Mouse (Mus musculus) monocyte, adult 5-6 weeks (primary cell): ENCODE data around the gene Atp11a. TPM values are rescaled to one million over a fixed set of nuclear protein-coding genes. Genes with fewer than 3 reads are reported as not detected.

Experiments
- ATAC-seq: fragments of 153-309, 156-312 bp; replicated peaks from 2 replicates; pipeline ENCODE4 v1.8.0; 2017; ENCODE audit warnings: mild to moderate bottlenecking; ENCODE audit not compliant: low TSS enrichment, insufficient number of reproducible peaks, severe bottlenecking, poor library complexity, low FRiP score
- total RNA-seq: library from RNA; stranded (forward); fragments of 200-1000, 200-491, 200-594 nt; gene quantifications from 3 replicates; pipeline ENCODE4 v1.2.3, GENCODE M21; 2017

The Atp11a gene
- total RNA-seq: 14.4 to 19.7 TPM (median 18.2 TPM) in 3 replicates

DNA sequence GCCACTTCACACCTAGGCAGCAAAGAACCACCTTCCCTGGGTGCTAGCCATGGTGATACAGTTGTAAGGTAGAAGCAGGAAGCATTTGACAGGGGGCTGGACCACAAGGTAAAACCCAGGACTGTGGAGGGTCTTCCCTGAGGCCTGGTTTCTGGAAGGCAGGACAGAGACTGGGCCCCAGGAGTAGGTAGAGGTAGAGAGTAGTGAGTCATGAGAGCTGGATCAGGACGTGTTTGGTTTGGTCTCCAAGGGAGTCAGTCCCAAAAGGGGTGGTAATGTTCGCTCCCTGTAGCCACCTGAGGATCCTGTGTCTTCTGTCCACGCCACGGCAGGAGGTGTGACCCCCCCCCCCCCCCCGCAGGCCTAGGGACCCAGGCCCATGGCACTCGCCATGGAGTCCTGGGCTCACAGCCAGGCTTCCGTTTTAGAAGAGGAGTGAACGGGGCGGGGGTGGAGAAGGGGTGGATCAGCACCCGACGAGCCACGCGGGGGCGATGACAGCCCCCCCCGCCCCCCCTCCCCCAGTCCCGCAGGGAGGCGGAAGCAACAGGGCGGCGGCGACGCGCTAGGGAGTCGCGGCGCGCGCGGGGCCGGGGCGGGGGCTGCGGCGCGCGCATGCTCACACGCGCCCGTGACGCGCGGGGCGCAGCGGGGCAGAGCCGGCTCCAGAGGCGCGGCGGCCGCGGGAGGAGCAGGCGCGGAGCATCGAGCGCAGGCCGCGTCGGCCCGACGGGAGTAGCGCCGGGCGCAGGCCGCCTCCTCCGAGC lies at the start of gene Atp11a:
Gene Atp11a, plus strand, starts transcription at position 624 of the 767 bp plus-strand sequence.
- ATAC-seq: peak; percentile 18

DNA sequence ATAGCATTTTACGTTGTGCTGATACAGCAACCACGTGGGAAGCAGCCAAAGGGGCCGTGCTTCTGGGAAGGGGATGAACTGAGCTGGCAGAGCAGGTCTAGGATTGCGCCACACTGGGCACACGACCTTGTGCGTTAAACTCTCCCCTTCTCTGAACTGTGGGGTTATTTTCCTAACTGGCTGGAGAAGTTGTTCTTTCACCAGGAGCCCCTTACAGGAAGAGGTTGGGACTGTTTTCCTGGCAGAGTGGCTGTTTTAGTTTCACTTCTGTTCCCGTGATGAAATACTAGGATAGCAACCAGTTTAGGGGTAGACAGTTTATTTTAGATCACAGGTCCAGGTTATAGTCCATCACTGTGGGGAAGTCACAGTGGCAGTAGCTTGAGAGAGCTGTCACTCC lies 45.2 kb upstream of the Atp11a start:
- no peak for ATAC-seq

DNA sequence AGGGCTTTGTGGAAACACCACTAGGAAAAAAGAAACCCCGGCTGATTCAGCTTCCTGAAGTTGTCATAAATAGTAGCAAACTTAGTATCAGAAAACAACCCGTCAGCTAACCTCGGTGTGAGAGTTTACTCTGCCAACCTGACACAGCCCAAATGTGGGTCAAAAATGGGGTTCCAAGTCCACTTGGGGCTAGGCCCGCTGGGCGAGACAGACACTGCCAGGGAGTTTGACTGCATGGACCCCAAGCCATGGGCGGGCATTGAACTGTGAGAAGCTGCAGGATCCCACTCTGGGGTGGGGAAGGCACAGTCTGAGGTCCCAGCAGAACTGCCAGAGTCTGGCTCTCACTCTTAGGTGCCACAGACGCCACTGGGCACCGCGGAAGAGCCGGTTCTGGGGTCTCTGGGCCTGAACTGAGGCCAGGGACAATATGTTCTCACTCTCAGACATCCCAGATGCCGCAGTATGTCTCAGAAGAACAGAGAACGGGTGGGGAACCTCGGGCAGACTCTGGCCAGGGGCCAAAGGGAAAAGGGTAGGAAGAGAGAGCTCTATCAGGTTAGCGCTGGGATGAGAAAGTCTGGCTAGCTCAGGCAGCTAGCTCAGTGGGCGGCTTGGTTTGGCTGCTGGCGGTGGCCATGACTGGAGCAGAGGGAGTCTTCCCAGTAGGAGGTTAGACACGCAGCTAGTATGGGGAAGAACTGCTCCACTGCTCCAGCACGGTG lies 40.8 kb upstream of the Atp11a start:
- ATAC-seq: no peak

DNA sequence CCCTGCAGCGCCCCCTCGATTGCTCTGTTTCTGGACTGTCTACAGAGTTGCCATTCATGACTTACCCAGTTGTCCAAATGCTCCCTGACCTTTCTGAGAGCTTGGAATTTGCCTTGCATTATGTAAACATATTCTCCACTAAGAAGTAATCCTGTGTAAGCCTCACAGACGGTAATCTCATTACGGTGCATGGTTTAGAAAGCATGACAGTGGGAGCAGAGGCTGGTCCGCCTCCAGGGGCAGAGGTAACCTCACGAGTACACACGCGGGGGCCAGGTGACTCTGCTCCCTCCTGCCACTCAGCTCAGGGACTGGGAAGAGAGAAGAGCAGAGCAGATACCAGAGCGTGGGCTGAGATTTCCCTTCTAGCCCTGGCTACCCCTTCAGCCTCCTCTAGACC lies 37.7 kb upstream of the Atp11a start:
- ATAC-seq: no peak

DNA sequence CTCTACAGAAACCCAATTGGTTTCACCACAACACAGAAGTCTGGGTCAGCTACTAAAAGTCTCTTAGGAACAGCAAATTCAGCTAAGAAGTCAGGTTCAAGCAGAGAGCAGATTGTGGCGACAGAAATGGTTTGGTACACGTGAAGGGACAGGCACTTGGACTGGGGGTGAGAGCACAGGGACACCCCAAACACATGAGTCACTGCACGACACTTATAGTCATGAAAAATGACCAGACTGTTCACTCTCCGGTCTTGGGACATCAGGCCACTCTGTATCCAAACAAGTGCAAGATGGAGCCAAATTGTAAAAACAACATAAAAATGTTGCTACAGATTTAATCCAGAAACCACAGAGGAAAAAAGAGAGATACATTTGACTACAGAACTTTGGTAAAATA lies 28.2 kb upstream of the Atp11a start:
- ATAC-seq: no peak

DNA sequence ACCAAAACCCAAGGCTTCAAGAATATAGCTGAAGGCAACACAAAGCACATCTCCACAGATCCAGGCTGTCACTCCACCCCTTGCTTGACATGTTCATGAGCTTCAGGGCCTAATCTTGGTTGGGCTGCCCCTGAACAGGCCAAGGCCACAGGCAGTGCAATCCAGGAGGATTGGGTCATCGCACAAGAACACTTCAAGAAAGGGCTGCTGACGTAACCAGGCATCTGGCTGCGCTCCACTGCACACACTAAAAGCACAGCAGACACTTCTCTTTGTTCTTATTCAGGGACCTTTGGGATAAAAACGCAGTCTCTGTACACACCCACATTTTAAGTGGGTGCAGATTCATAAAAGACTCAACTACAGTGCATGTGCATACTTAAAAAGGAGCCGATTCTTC lies 26.0 kb upstream of the Atp11a start:
- ATAC-seq: no peak

DNA sequence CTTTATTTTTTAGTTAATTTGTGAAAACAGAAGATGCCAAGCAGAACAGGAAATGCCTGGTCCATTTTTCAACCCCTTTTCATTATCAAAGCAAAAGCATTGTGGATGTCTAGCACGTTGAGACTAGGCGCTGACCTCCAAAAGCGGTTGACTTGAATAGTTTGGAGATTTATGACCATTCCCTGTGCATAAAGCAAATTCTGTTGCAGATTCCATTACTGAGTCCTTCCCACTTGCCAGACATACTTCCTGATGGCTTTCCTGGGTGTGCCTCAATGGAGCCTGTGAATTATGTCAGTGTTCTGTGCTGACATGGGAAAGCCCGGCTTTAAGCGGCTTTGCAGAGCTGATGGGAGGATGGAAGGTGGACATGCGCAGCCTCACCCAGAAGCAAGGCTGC lies 24.4 kb upstream of the Atp11a start:
- no peak for ATAC-seq

DNA sequence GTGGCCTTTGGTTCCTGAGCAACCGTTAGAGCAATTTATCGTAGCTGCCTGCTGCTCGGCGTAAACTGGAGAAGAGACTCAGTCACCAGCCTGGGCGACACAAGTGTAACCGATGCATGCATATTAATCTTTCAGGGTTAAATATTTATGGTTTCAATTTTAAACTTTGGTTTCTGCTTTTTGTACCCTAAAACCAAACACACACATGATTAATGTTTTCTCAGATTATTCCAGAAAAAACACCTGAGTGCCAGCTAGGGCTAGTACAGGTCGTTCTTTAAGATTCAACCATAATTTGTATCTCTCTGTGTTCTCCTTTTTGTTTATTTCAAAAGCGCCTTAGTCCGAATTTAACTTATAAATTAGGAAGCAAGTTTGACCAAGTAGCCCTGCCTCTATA lies 17.7 kb upstream of the Atp11a start:
- ATAC-seq: no peak

DNA sequence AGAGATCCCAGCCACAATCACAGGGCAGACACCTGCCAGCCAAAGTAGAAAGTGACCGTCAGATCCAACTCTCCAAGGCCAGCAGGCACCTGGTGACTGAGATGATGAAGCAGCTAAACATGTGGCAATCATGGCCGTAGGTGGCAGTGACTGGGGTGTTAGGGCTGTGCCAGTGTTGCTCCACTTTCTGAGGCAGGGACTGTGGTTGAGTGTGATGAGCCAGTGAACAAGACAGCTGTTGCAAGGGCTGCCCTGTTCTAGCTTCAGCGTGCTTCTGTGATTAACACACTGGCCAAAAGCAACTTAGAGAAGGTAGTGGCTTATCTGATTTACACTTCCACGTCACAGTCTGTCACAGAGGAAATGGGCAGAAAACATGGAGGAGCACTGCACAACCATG lies 13.4 kb upstream of the Atp11a start:
- no peak for ATAC-seq

DNA sequence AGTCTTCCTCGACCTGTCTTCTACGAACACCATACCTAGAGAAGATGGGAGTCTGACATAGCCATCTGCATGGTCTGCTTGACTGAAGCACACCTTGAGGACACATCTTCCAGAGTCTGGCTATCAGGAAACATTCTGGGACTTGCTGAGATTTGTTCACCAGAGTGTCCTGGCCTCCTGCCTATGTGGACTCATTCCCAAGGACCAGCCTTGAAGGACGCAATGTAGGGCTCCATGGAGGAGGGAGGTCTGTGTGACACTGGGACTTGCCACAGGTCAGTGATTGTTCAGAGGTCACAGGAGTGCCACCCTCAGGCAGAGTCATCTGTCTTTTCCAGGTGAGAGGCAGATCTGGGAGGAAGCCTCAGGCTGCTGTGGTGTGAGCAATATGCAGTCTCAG lies 8.6 kb upstream of the Atp11a start:
- ATAC-seq: no peak

DNA sequence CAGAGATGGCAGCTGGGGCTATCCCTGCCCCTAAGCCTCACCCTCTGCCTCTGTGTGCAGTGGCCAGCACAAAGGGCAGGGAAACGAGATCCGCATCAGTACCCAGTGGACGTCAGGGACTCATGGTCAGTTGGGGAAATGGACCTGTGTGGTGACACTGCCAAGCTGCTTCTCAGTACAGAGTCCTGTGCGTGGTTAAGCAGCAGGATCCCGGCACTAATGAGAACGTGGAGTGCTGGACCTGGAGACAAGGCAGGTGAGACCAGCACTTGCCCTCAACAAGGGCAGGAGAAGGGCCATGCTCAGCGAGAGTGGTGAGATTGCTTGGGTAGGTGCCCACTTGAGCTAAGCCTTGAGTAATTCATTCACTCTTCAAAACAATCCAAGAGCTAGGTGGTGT lies 7.7 kb upstream of the Atp11a start:
- ATAC-seq: no peak

DNA sequence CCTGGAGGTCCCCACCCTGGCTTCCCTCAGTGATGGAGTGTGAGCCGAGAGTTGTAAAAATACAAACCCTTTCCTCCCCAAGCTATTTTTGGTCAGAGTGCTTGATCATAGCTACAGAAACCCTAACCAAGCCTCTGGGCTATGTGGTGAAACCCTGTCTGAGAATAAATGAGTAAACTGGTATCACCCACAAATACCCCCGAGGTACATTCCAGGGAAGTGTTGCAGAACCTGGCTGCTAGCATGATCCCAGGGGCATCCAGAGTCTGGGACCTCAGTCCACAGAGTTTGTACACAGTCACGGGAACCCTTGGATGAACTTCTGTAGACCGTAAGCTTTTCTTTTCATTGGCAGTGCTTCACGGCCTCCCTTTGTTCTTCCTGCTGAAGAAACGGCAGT lies 3.8 kb upstream of the Atp11a start:
- no peak for ATAC-seq

DNA sequence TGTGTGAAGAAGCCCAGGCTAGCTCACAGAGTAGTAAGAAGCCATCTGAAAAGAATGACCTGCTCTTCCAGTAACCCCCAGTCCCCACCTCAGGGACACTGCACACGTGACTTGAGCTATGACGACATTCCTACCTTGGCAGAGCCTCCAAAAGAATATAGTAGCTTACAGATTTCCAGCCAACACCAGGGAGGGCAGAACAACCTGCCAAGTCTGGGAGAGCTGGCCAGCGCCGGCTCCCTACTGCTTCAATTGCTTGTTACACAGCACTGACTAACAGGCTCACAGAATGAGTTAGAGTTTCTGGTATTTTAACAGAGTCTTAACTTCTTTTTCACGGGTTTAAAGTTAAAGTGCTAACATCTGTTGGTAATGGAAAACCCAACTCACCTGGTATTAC lies 2.7 kb upstream of the Atp11a start:
- no peak for ATAC-seq

DNA sequence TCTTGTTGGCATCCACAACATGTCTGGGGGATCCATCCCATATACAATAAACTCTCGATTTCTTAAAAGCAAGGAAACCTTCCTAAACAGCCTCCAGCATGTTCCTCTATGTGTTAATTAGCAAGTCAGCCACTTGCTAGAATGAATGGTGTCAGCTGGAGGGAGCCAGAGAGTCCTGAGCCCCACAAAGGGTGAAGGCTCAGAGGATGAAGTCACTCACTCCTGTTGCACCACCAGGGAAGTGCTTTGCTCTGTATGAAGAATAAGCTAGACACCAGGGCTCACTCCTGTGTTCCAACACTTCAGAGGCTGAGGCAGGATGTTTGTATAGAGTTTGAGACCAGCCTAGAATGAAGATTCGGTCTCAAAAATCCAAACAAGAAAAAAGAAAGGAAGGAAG lies 1.5 kb upstream of the Atp11a start:
- ATAC-seq: no peak

DNA sequence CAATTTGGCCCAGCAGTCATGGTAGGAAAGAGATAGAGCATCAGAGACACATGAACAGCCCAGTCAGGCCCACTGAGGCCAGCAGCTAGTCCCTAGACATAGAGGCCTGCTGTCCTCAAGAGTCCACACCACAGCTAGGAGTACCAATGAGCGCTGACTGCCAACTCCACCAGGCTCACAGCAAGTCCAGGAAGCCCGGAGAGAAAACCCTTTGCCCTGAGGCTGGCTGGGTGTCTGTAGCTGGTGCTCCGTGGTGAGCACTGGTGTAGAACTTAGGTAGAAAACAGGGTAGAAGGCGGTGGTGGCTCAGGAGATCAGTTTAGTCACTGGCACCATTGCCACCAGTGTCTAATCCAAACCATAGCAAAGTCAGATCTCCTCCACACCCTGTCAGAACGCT lies 988 bp upstream of the Atp11a start:
- ATAC-seq: no peak

DNA sequence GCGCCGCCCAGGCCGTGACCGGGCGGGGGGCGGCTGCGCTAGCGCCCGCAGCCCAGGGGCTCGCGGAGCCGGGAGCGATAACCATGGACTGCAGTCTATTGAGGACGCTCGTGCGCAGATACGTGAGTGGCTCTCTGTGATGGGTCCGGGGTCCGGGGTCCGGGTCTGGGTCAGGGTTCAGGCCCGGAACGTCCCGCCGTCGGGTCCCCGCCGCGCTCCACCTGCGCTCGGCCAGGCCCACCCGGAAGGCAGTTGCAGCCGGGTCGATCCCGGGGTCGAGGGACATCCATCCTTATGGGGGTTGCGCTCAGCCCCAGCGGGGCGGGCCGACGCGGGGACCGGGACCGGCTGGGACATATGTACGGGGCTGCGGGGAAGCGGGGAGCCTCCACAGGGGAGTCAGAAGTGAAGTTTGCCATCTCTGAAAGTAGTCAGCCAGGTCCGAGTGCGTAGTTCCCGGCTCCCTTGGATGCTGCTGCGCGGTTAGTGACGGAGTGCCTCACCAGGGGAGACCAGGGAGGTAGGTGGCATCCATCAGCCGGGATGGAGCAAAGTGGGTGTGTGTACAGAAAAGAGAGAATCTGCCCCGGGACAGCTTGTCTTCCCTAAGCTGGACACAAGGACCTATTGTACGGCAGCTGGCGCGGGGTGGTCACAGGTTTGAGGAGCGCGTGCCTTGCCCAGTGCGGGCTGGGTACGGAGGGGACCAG lies 572 bp downstream of the Atp11a start:
- ATAC-seq: no peak

DNA sequence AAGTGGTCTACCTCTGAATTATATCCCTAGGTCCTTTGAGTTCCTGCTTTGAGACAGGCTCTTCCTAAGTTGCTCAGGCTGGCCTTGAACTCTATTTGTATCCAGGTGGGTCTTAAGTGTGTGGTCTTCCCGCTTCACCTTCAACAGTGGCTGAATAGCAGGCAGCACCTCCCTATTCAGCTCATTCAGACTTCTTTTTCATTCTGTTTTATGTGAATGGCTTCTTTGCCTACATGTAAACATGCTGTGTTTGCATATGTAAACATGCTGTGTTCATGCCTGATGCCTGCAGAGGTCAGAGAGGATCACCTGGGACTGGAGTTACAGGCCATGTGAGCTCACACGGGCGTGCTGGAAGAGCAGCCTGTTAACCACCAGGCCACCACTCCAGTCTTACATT lies 3.1 kb downstream of the Atp11a start:
- ATAC-seq: no peak

DNA sequence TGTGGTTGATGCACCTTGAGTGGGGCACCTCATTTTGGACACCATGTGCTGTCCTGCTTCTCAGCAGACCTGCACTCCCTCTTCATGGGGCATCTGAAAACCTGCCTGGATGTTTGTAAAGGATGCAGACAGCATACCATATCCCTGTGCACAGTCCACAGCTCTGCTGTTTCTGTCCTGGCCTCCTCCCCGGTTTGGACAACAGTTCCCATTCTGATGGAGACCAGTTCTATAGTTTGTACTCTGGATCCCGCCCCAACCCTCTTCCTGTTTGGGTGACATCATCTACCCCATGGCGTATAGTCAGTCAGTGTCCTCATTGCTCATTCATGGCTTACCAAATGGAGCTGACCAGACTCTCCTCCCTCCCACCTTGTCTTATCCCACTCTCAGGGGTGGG lies 5.1 kb downstream of the Atp11a start:
- ATAC-seq: no peak

DNA sequence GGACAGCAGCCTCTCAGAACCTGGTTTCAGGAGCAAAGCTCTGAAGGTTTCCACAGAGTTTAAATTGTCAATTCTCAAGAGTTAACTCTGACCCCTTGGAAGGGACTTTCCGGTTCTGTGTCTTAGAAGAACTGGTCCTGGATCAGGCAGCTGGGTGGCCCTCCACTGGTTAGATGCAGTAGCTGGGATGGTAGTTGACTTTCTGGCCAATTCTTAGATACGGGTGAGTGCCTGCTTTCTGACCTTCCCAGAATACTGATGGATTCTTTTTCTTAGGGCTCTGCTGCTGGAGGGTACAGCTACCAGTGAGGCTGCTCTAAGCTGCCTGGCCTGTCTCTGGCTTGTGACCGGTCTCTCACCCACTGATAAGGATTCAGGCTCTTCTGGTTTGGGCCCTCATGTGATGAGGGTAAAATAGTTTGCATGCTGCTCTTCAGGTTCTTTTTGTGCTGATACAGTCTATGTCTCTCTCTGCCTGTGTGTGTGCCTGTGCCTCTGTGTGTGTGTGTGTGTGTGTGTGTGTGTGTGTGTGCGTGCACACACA lies 6.8 kb downstream of the Atp11a start:
- ATAC-seq: no peak

DNA sequence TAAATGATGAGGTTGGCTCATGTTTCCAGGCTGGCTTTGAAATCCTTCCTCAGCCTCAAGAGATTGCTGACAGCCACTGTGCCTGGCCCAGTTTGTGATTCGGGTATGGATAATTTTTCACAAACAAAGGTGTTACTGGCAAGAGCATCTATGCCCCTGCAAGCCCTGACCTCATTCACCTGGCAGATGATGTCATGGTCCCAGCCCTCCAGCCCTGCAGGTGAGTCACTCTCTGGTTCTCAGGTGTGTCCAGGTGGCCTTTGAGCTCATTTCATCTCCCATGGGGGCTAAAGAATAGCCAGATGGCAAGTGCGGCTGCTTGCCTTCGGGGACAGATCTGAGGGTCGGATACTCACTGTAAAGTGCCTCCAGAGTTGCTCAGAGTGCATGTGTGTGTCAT lies 8.2 kb downstream of the Atp11a start:
- ATAC-seq: no peak
